Mouse (Mus musculus) forebrain, embryonic 15.5 days (tissue): ENCODE results near the gene Cd244a. TPM values are rescaled to one million over a fixed set of nuclear protein-coding genes. Genes with fewer than 3 reads are reported as not detected.

ENCODE experiments used
- ATAC-seq: fragments of 200-750 bp; cut with Nextera tagmentation; replicated peaks from 2 replicates; pipeline ENCODE4 v1.8.0; 2017; ENCODE audit warnings: mild to moderate bottlenecking, moderate TSS enrichment, moderate library complexity
- H3K27ac ChIP-seq: fragments of 300-500 bp; sonication (generic); replicated peaks from 2 replicates; pipeline ENCODE4 v1.5.1; 2015; ENCODE audit warnings: mild to moderate bottlenecking, inconsistent platforms
- H3K27me3 ChIP-seq: fragments of 300-500 bp; sonication (generic); 2 replicates; pipeline ENCODE4 v1.6.1; 2015; ENCODE audit warnings: inconsistent platforms
- H3K36me3 ChIP-seq: fragments of 300-500 bp; sonication (generic); 2 replicates; pipeline ENCODE4 v1.6.1; 2015; ENCODE audit warnings: mild to moderate bottlenecking, inconsistent platforms
- H3K4me1 ChIP-seq: fragments of 300-500 bp; sonication (generic); 2 replicates; pipeline ENCODE4 v1.6.1; 2015; ENCODE audit warnings: inconsistent platforms
- H3K4me2 ChIP-seq: fragments of 300-500 bp; sonication (generic); replicated peaks from 2 replicates; pipeline ENCODE4 v1.6.1; 2015; ENCODE audit warnings: mild to moderate bottlenecking, inconsistent platforms
- H3K4me3 ChIP-seq: fragments of 300-500 bp; sonication (generic); 2 replicates; pipeline ENCODE4 v1.5.1; 2015; ENCODE audit warnings: mild to moderate bottlenecking, inconsistent platforms
- H3K9ac ChIP-seq: fragments of 300-500 bp; sonication (generic); replicated peaks from 2 replicates; pipeline ENCODE4 v1.6.1; 2015; ENCODE audit warnings: mild to moderate bottlenecking, inconsistent platforms
- H3K9me3 ChIP-seq: fragments of 300-500 bp; sonication (generic); 2 replicates; pipeline ENCODE4 v1.6.1; 2016; ENCODE audit warnings: inconsistent platforms
- WGBS: fragments of 180-500 bp; shearing (Covaris S2); methylation state at CpG from one replicate; pipeline ENCODE4 v1.1.7; 2015; ENCODE audit warnings: mixed read lengths; 5-methylcytosine and 5-hydroxymethylcytosine counted together
- polyA plus RNA-seq: library from polyadenylated mRNA; unstranded; fragments of >200 nt; fragmentation: Nextera tagmentation; extraction: Ambion mirVana; gene quantifications from 2 replicates; pipeline ENCODE4 v1.2.1, GENCODE M21; 2015

Cd244a gene
- not detected in 2 replicates for polyA plus RNA-seq

DNA sequence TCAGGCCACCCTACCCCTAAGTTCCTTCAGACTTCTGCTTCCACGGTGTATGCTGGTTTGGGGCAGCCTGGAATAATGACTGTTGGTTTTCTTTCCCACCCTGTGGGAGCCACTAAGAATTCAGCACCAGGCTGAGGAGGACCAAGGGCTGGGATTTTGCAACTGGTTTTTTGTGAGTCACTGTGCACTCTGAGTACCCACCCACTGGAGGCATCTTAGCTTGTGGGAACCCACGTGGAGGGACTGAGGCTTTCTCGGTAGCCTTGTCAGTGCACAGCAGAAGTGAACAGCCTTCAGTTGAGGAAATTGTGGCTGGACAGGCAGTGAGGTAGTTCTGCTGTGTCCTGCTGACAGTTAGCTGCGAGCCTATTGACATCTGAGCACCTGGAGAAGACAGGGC lies at the start of gene Cd244a:
Gene Cd244a (plus strand): TSS at position 296 of the 400 bp plus-strand sequence.
- Histone ChIP-seq H3K27ac (no peak within 1 kb of the TSS), H3K4me2 (no peak within 1 kb of the TSS), H3K36me3 (no peaks in the 10 kb centered on the region), H3K4me3 (no peak within 1 kb of the TSS), H3K9me3 (no peaks in the 10 kb centered on the region), H3K4me1 (no peaks in the 10 kb centered on the region), H3K9ac (no peak within 1 kb of the TSS), H3K27me3 (no peaks in the 10 kb centered on the region)
- 86% methylated on average over 4 of the region's 4 CpGs for WGBS
- no peak for ATAC-seq

DNA sequence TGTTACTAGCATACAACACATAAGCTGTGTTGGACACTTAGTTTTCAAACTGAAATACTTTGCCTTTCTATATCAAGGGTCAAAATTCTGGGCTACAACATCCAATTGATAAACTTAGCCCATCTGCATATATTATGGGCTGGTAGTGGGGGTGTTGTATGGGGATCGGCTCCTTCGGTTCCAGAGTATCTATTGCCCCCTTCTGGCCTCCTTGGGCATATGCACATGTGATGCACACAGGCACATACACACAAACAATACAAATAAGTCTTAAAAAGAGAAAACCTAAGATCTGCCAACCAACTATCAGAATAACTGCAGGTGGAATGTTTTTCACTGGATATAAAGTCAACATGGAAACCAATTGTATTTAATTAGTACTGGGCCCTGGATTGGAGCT lies 45.8 kb upstream of the Cd244a start:
- no peaks in the 10 kb centered on the region for H3K9me3 ChIP-seq
- H3K27me3 ChIP-seq = no peaks in the 10 kb centered on the region
- H3K36me3 ChIP-seq = no peaks in the 10 kb centered on the region
- H3K27ac ChIP-seq = no peak overlapping the region
- no peak overlapping the region for H3K9ac ChIP-seq
- no peak for ATAC-seq
- no peak overlapping the region for H3K4me2 ChIP-seq
- H3K4me1 ChIP-seq = no peaks in the 10 kb centered on the region
- no peak overlapping the region for H3K4me3 ChIP-seq
- 89% methylated on average over 2 of the region's 2 CpGs for WGBS

DNA sequence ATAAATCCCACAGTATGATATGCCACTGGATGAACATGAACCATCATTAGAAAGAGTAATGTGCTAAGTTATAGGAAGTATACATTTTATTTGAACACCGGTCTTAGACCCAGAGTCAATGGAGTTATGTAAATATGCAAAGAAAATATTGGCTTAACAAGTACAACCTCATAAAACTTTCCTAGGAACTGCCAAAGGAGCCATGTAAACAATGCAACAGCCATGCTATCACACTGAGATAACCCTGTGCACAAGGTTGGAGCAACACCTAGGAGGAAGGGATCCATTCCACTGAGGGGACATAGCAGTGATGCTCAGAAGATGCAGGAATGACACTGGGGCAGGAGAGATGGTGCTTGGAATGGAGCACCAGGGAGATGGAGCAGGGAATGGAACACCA lies 45.2 kb upstream of the Cd244a start:
- 95% methylated on average over 1 of the region's 1 CpGs for WGBS
- Histone ChIP-seq H3K9ac (no peak overlapping the region), H3K4me2 (no peak overlapping the region), H3K36me3 (no peaks in the 10 kb centered on the region), H3K9me3 (no peaks in the 10 kb centered on the region), H3K4me1 (no peaks in the 10 kb centered on the region), H3K27ac (no peak overlapping the region), H3K4me3 (no peak overlapping the region), H3K27me3 (no peaks in the 10 kb centered on the region)
- ATAC-seq = no peak

DNA sequence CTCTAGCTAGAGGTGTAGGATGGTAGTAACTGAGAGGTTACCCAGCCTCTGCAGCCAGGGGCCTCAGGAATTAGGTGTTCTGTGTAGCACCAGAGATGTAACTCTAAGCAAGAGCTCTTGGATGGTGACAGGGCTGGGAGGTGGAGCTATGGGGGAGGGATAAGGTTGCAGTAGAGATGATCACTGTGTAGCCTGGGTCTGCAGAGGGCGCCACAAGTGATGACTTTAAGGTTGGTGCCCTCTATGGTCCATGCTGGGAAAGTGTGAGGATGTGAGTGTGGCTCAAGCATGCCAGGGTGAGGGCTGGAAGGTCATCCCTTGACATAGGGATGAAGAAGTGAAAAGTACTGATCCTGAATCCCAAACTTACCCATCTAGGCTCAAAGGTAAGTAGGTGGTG lies 44.0 kb upstream of the Cd244a start:
- no peaks in the 10 kb centered on the region for H3K27me3 ChIP-seq
- no peak overlapping the region for H3K27ac ChIP-seq
- H3K4me3 ChIP-seq = no peak overlapping the region
- no peaks in the 10 kb centered on the region for H3K36me3 ChIP-seq
- no peaks in the 10 kb centered on the region for H3K4me1 ChIP-seq
- no peak overlapping the region for H3K4me2 ChIP-seq
- ATAC-seq = no peak
- no peaks in the 10 kb centered on the region for H3K9me3 ChIP-seq
- no peak overlapping the region for H3K9ac ChIP-seq
- 20% methylated on average over 1 of the region's 1 CpGs for WGBS

DNA sequence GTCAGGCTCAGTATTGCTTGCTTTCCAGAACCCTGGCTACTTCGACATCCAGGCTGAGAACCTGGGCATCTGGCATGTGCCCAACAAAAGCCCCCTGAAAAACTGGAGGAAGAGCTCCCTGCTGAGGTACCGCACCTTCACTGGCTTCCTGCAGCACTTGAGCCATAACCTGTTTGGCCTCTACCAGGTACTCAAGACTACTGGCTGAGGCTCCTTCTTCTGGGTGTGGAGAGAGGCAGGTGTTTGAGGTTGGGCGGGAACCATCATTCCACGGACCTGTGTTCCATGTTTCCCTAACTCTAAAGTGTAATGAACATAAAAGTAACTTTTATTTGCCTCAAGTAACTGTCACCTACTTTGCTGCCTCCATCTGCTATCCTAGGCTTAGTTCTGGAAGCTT lies 43.4 kb upstream of the Cd244a start:
- H3K9me3 ChIP-seq = no peaks in the 10 kb centered on the region
- H3K4me1 ChIP-seq = no peaks in the 10 kb centered on the region
- H3K36me3 ChIP-seq = no peaks in the 10 kb centered on the region
- no peak overlapping the region for H3K27ac ChIP-seq
- ATAC-seq = no peak
- no peak overlapping the region for H3K4me3 ChIP-seq
- 81% methylated on average over 4 of the region's 4 CpGs for WGBS
- H3K9ac ChIP-seq = no peak overlapping the region
- no peak overlapping the region for H3K4me2 ChIP-seq
- H3K27me3 ChIP-seq = no peaks in the 10 kb centered on the region

DNA sequence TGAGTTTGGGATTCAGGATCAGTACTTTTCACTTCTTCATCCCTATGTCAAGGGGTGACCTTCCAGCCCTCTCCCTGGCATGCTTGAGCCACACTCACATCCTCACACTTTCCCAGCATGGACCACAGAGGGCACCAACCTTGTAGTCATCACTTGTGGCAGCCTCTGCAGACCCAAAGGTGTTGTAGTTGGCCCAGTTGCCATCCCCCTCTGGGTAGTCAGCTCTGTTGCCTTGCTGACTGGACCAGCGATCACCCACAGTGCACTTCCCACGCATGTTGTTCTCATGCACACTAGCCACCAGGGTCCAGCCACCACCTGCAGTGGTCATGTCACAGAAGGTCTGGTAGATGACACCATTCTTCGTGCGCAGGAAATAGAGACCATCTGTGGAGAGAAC lies 27.6 kb upstream of the Cd244a start:
- no peak for ATAC-seq
- WGBS = 96% methylated on average over 4 of the region's 4 CpGs
- no peaks in the 10 kb centered on the region for H3K4me1 ChIP-seq

DNA sequence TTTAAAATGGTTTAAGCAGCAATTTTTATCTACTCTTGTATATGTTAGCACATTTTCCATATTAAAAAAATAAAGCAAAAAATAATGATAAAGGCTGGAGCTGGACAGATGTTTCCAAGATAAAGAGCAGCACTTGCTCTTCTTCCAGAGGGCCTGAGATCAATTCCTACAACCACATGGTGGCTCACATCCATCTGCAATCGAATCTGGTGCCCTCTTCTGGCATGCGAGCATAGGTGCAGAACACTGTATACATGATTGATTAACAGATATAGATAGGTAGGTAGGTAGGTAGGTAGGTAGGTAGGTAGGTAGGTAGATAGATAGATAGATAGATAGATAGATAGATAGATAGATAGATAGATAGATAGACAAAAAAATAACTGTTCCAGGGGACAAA lies 26.2 kb upstream of the Cd244a start:
- Histone ChIP-seq H3K27ac (no peak overlapping the region), H3K9ac (no peak overlapping the region), H3K4me1 (no peaks in the 10 kb centered on the region), H3K27me3 (no peaks in the 10 kb centered on the region), H3K36me3 (no peaks in the 10 kb centered on the region), H3K4me2 (no peak overlapping the region), H3K4me3 (no peak overlapping the region), H3K9me3 (no peaks in the 10 kb centered on the region)
- WGBS = 71% methylated on average over 2 of the region's 2 CpGs
- no peak for ATAC-seq

More for the DNA sequence above, 27.6 kb upstream of the Cd244a start:
- no peak overlapping the region for H3K9ac ChIP-seq
- H3K36me3 ChIP-seq = no peaks in the 10 kb centered on the region
- H3K27me3 ChIP-seq = no peaks in the 10 kb centered on the region
- H3K4me3 ChIP-seq = no peak overlapping the region
- H3K27ac ChIP-seq = no peak overlapping the region
- no peak overlapping the region for H3K4me2 ChIP-seq
- no peaks in the 10 kb centered on the region for H3K9me3 ChIP-seq

DNA sequence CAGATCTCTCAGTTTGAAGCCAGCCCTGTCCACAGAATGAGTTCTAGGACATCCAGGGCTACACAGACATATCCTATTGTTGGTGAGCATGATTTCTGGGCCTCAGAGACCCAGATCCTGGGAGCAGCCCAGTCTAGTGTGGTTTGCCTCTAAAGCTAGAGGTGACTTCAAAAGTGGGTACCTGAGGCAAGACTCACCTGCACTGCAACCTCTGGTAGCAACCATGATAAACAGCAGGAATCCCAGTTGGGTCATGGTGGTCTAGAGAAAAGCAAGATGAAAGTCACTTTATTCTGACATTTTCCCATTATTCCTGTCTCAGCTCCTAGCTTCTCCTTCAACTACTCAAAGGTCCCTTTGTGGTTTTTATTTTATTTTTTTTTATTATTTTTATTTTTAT lies 24.4 kb upstream of the Cd244a start:
- no peak for ATAC-seq
- no peaks in the 10 kb centered on the region for H3K27me3 ChIP-seq
- no peak overlapping the region for H3K9ac ChIP-seq
- H3K4me1 ChIP-seq = no peaks in the 10 kb centered on the region
- H3K9me3 ChIP-seq = 0 out of 2 replicates have a peak, but pooled peaks cover 4% of the 10 kb centered on the region
- no peaks in the 10 kb centered on the region for H3K36me3 ChIP-seq
- no peak overlapping the region for H3K27ac ChIP-seq
- no peak overlapping the region for H3K4me3 ChIP-seq
- H3K4me2 ChIP-seq = no peak overlapping the region

DNA sequence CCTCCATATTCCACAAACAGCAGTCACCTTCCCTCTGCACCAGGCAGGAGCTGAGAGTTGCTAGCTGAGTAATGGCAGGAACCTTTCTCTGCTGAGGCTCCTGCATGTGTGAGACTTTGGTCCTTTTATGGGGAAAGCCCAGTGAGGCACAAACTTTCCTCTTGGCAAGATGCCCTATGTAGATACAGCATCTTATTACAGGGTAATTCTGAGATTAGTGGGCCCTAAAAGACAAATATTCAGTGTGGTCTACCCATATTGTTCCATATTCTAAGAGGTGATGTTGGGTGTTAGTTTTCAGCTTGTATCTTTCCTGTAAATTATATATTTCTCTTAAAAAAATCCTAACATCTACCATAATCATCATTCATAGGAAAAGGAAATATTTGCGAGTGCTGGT lies 23.8 kb upstream of the Cd244a start, which contains the start of gene Itln1:
Gene Itln1 (minus strand): TSS at position 101 of the 400 bp plus-strand sequence.
- Histone ChIP-seq H3K27ac (no peak within 1 kb of the TSS), H3K36me3 (no peaks in the 10 kb centered on the region), H3K27me3 (no peaks in the 10 kb centered on the region), H3K4me1 (no peaks in the 10 kb centered on the region), H3K9ac (no peak within 1 kb of the TSS), H3K9me3 (0 out of 2 replicates have a peak, but pooled peaks cover 10% of the 10 kb centered on the region), H3K4me2 (no peak within 1 kb of the TSS), H3K4me3 (no peak within 1 kb of the TSS)
- no peak for ATAC-seq
- WGBS = 100% methylated on average over 1 of the region's 1 CpGs

DNA sequence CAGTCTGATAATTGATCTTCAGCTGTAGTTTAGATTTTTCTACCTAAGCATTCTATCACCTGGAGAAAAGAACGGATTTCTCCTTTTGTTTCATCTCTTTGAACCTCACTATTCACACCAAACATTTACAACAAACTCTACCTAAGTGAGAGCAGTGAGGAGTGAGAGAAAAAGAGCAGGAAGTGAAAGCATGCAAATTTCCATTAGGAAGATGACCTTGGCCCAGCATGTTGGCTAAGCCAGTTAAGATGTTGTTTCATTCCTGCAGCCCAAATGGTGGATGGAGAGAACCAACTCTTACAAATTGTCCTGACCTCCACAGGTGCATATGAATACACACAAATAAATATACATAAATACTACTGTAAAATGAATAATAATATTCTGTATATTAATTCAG lies 18.3 kb upstream of the Cd244a start:
- Histone ChIP-seq H3K4me3 (no peak overlapping the region), H3K4me1 (no peaks in the 10 kb centered on the region), H3K27ac (no peak overlapping the region), H3K9me3 (0 out of 2 replicates have a peak, but pooled peaks cover 10% of the 10 kb centered on the region), H3K9ac (no peak overlapping the region), H3K4me2 (no peak overlapping the region), H3K36me3 (no peaks in the 10 kb centered on the region), H3K27me3 (no peaks in the 10 kb centered on the region)
- no peak for ATAC-seq
- 93% methylated on average over 1 of the region's 1 CpGs for WGBS

DNA sequence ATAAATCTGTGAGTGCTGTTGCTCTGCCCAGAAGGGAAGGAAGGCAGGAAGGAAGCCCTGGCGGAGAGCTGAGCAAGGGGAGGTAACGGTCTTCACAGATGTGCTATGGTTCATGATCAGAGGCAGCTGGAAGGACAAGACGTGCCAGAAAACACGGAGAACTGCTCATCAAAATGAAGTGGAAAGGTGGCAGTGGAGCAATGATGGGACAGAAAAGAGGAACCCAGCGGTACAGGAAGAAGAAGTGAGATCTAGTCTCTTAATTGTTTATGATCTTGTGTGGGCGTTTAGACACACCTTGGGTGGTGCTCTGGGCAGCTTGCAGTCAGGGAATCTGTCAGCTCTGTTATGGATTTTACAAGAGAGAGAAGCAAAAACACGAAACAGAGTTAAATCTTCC lies 7.7 kb upstream of the Cd244a start:
- WGBS = 83% methylated on average over 7 of the region's 7 CpGs
- Histone ChIP-seq H3K4me1 (no peaks in the 10 kb centered on the region), H3K9me3 (no peaks in the 10 kb centered on the region), H3K4me2 (no peak overlapping the region), H3K4me3 (no peak overlapping the region), H3K27ac (no peak overlapping the region), H3K9ac (no peak overlapping the region), H3K27me3 (no peaks in the 10 kb centered on the region), H3K36me3 (no peaks in the 10 kb centered on the region)
- no peak for ATAC-seq

DNA sequence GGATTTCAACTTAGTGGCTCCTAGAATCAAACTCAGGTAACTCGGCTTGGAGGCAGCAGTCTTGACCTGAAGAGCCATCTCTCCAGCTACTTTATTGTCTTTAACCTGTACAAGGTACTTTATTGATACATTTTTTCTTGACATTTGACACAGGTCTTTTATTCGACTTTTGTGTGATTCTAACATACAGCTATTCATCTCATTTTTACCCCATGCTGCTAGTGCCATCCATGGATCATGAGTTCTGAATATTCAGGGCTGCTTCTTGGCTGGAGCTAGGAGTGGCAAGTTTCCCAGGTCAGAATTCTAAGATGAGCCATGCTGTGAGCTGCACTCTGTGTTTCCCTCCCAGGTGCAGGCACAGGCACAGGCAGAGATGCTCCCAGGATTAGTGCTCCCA lies 6.8 kb upstream of the Cd244a start:
- no peak overlapping the region for H3K27ac ChIP-seq
- H3K4me3 ChIP-seq = no peak overlapping the region
- no peak for ATAC-seq
- 83% methylated on average over 2 of the region's 2 CpGs for WGBS
- no peaks in the 10 kb centered on the region for H3K36me3 ChIP-seq
- no peak overlapping the region for H3K4me2 ChIP-seq
- H3K9ac ChIP-seq = no peak overlapping the region
- H3K9me3 ChIP-seq = no peaks in the 10 kb centered on the region
- no peaks in the 10 kb centered on the region for H3K27me3 ChIP-seq
- no peaks in the 10 kb centered on the region for H3K4me1 ChIP-seq
